Mouse (Mus musculus): ENCODE data around the gene Sgce.

Gene Sgce

DNA sequence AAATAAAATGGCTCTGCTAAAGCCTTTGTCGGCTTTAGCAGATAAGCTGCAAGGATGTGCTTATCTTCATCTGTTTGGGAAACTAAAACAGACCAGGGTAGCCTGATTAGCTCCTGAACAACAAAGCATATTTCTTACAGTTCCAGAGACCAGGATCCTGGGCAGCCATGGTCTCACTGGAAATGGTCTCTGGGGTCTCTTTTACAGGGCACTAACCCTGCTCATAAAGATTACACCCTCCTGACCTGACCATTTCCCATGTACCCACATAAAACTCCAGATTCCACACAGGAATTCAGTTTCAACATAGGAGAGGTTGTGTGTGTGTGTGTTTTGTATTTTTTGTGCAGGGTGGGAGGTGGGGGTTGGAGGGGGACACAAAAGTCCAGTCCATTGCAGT, 112.2 kb downstream of the Sgce start:
- no peak for DNase-seq

DNA sequence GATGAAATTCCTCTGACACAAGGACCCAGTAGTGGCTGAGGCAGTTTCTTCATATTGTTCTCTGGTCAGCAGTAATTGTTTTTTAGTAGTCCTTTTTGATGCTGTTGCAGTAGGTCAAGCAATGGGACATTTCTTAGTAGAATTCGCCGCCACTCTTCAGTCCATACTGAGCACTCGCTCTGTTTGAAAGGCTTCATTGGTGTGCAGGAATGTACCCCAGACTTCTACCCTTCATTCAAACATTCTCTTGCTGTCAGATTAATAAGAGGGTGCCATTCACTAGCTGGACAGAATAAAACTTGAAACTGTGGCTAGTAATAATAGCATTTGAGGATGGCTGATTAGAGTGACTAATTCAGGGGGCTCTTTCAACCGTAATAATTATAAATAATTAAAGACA, 113.8 kb downstream of the Sgce start:
- no peak for DNase-seq

DNA sequence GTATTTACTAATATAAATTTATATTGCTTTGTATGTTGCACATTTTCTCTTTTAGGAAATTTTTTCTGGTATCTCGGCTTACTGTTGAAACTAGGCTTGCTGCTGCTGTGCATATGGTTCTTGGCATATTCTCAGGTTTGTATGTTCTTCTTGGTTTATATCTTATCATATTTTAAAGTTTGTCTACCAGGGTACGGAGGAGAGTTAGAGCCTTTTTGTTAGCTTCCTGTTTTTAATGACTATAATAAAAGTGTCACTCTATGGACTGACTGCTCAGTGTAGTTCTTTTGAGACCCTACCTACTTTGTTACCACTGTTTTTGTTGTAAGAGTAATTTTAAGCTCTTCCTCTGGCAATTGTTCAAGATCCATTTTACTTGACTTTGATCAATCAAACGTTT, 115.5 kb downstream of the Sgce start:
- DNase-seq, result no peak
